Mouse (Mus musculus): ENCODE measurements around the gene Chil3. TPM values are rescaled to one million over a fixed set of nuclear protein-coding genes. Genes with fewer than 3 reads are reported as not detected.

The Chil3 gene
- polyA plus RNA-seq (2012; rRNA removed) = not detected in 2 replicates

DNA sequence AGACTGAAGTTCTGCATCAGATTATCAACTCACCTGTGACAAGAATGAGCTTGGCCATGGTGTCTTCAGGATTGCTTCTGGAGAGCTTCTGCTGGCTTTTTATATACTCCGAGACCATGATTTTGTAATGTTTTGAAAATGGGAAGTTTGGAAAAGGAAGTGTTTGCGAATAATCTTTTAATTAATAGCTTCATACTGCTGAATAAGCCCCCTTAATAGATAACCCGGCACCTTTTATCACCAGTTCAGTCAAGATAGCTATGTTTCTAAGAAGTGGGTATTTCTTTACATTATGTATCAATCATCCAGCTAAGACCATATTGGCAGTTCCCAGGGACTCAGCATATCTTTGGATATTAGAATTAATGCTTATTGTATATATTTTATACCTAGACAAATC, at the start of gene Chil3:
Chil3 (minus strand) TSS at position 101 of the 400 bp plus-strand sequence.

DNA sequence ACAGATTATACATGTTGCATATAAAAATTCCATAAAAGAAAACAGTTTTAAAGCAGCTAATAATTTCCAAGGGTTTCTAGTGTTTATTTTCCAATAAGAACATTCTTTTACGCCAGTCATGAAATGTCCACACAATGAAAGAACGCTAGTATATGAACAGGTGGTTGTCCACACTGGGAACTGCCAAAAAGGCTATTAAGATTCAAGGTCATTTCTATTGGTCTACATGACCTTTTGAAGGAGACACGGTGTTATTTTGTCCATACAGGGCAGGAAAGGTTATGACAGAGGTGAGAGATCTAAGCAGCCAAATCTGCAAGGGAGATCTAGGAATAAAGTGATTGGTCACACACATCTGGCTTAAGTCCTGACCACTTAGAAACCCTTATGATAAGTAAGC, 54.4 kb downstream of the Chil3 start, which contains the start of gene Chia1:
Chia1 (plus strand) TSS at position 301 of the 400 bp plus-strand sequence.

Other genes starting within 250 kb of the Chil3 start
- gene I830077J02Rik, start 234.9 kb downstream of the Chil3 start, polyA plus RNA-seq (2012; rRNA removed) = 0.50 and 0.61 TPM in 2 replicates
- gene Wdr77, start 208.2 kb downstream of the Chil3 start, polyA plus RNA-seq (2012; rRNA removed) = 65.3 and 74.5 TPM in 2 replicates
- 306 and 320 TPM in 2 replicates for gene Atp5f1, start 207.5 kb downstream of the Chil3 start, polyA plus RNA-seq (2012; rRNA removed)
- 13.5 and 14.0 TPM in 2 replicates for gene Ovgp1, start 193.9 kb downstream of the Chil3 start, polyA plus RNA-seq (2012; rRNA removed)
- gene Pifo, start 152.9 kb downstream of the Chil3 start, polyA plus RNA-seq (2012; rRNA removed) = 3.2 and 4.1 TPM in 2 replicates
- gene Chil5, start 134.8 kb downstream of the Chil3 start, polyA plus RNA-seq (2012; rRNA removed) = not detected in 2 replicates
- 1.2 and 1.3 TPM in 2 replicates for gene Chia1, start 54.3 kb downstream of the Chil3 start, polyA plus RNA-seq (2012; rRNA removed)
- gene Chil4, start 51.9 kb upstream of the Chil3 start, polyA plus RNA-seq (2012; rRNA removed) = not detected in 2 replicates
- not detected in 2 replicates for gene Chil6, start 238.6 kb upstream of the Chil3 start, polyA plus RNA-seq (2012; rRNA removed)

Data from central nervous system, embryonic 14 days (tissue).